ENCODE assay signal across 16 mouse cellular contexts in genomic region chr15:27270203-27270602, GRCm38 (mm10).
"Had no signal": no experiment of that assay in that cellular context is flagged by ENCODE, and none has a peak within 500 bp of the region (broad histone marks: within the 10 kb centered on the region; RNA-seq: fewer than 3 reads in every experiment).

No protein-coding gene starts in this region.

- H3K4me2 ChIP-seq: neural tube, embryonic 13.5 days; neural tube, embryonic 15.5 days; stomach, embryonic 15.5 days had no signal

- H3K4me1 ChIP-seq: neural tube, embryonic 13.5 days; neural tube, embryonic 15.5 days; stomach, embryonic 15.5 days had no signal

- H3K4me3 ChIP-seq: neural tube, embryonic 13.5 days; neural tube, embryonic 15.5 days; stomach, embryonic 15.5 days had no signal

- DNase-seq: retina, postnatal 1 day; right cerebral cortex, adult 18-20 months; right cerebral cortex, postnatal 14 days; right cerebral cortex, postnatal 25 days; right cerebral cortex, postnatal 4 days; spleen, adult 18-20 months; thymus, adult 18-20 months; thymus, adult 2 months; thymus, postnatal 14 days; thymus, postnatal 25 days; thymus, postnatal 36 days; thymus, postnatal 4 days had no signal

- H3K27ac ChIP-seq: neural tube, embryonic 13.5 days; neural tube, embryonic 15.5 days; stomach, embryonic 15.5 days; stomach, postnatal 0 days had no signal

- H3K9me3 ChIP-seq: neural tube, embryonic 13.5 days; neural tube, embryonic 15.5 days; stomach, embryonic 15.5 days had no signal

- H3K27me3 ChIP-seq: neural tube, embryonic 13.5 days; neural tube, embryonic 15.5 days; stomach, embryonic 15.5 days had no signal

- H3K9ac ChIP-seq: neural tube, embryonic 13.5 days; neural tube, embryonic 15.5 days; stomach, embryonic 15.5 days had no signal

- H3K36me3 ChIP-seq: neural tube, embryonic 13.5 days; neural tube, embryonic 15.5 days; stomach, embryonic 15.5 days had no signal
